Mouse (Mus musculus) cortical plate, adult 2 months (tissue): ENCODE measurements around the gene Fam227b. TPM values are rescaled to one million over a fixed set of nuclear protein-coding genes. Genes with fewer than 3 reads are reported as not detected.

ENCODE experiments used
- H3K27ac ChIP-seq: fragments of 200-500 bp; 2 replicates; pipeline ENCODE4 v1.5.1; 2012; ENCODE audit warnings: low read length, control low read depth, inconsistent platforms; ENCODE audit not compliant: insufficient read depth
- H3K4me1 ChIP-seq: fragments of 200-500 bp; 2 replicates; pipeline ENCODE4 v1.6.1; 2011; ENCODE audit warnings: low read length; ENCODE audit not compliant: control insufficient read depth, insufficient read depth
- H3K4me3 ChIP-seq: fragments of 200-500 bp; 2 replicates; pipeline ENCODE4 v1.5.1; 2011; ENCODE audit warnings: mild to moderate bottlenecking, low read length, control low read depth; ENCODE audit not compliant: insufficient read depth
- CTCF ChIP-seq: fragments of 200-500 bp; IDR thresholded peaks from 2 replicates; pipeline ENCODE4 v1.5.1; 2011; ENCODE audit warnings: mild to moderate bottlenecking, control low read depth, low read length; ENCODE audit not compliant: insufficient read depth; ENCODE audit errors: extremely low read depth
- POLR2A ChIP-seq: fragments of 200-500 bp; IDR thresholded peaks from 2 replicates; pipeline ENCODE4 v1.6.1; 2011; ENCODE audit warnings: mild to moderate bottlenecking, low read length, control low read depth; ENCODE audit not compliant: insufficient read depth; ENCODE audit errors: extremely low read depth
- polyA plus RNA-seq: library from polyadenylated mRNA; depleted of rRNA; stranded (reverse); fragments of >200 nt; gene quantifications from 2 replicates; pipeline ENCODE4 v1.2.3, GENCODE M21; 2012

Gene Fam227b
- polyA plus RNA-seq, 1 experiment, result 0.06 TPM

- H3K4me3 ChIP-seq, result no peak overlapping the region
- H3K4me1 ChIP-seq, result no peaks in the 10 kb centered on the region
- TF ChIP-seq POLR2A (no peak), CTCF (no peak)
- no peak overlapping the region for H3K27ac ChIP-seq
These were observed 135.9 kb downstream of the Fam227b start for GRCm38 (mm10) chr2:126015763-126016473.

- no peak for TF ChIP-seq POLR2A
- TF ChIP-seq CTCF, result no peak
- Histone ChIP-seq H3K27ac (no peak overlapping the region), H3K4me3 (no peak overlapping the region), H3K4me1 (no peaks in the 10 kb centered on the region)
These were observed 136.7 kb downstream of the Fam227b start for GRCm38 (mm10) chr2:126014989-126015710.

GRCm38 (mm10) chr2:126006742-126007141, 145.1 kb downstream of the Fam227b start:
- no peak for TF ChIP-seq POLR2A
- TF ChIP-seq CTCF, result no peak
- H3K4me1 ChIP-seq, result no peaks in the 10 kb centered on the region

GRCm38 (mm10) chr2:126006088-126006487, 145.7 kb downstream of the Fam227b start:
- TF ChIP-seq POLR2A, result no peak
- TF ChIP-seq CTCF, result peak; percentile 59
- Histone ChIP-seq H3K4me1 (no peaks in the 10 kb centered on the region), H3K27ac (no peak overlapping the region), H3K4me3 (no peak overlapping the region)

More at GRCm38 (mm10) chr2:126006742-126007141, 145.1 kb downstream of the Fam227b start:
- no peak overlapping the region for H3K4me3 ChIP-seq
- H3K27ac ChIP-seq, result no peak overlapping the region

- Histone ChIP-seq H3K27ac (no peak overlapping the region), H3K4me1 (no peaks in the 10 kb centered on the region), H3K4me3 (no peak overlapping the region)
- no peak for TF ChIP-seq POLR2A
- no peak for TF ChIP-seq CTCF
These were observed 149.5 kb downstream of the Fam227b start for GRCm38 (mm10) chr2:126002291-126002690.

- H3K27ac ChIP-seq, result no peak overlapping the region
- no peaks in the 10 kb centered on the region for H3K4me1 ChIP-seq
- no peak overlapping the region for H3K4me3 ChIP-seq
- TF ChIP-seq POLR2A (no peak), CTCF (no peak)
These were observed 175.9 kb downstream of the Fam227b start for GRCm38 (mm10) chr2:125975808-125976345.

GRCm38 (mm10) chr2:125975206-125975605, 176.6 kb downstream of the Fam227b start:
- H3K4me1 ChIP-seq, result no peaks in the 10 kb centered on the region
- TF ChIP-seq POLR2A (no peak), CTCF (no peak)
- H3K4me3 ChIP-seq, result no peak overlapping the region
- no peak overlapping the region for H3K27ac ChIP-seq

GRCm38 (mm10) chr2:125973207-125973606, 178.6 kb downstream of the Fam227b start:
- Histone ChIP-seq H3K27ac (no peak overlapping the region), H3K4me3 (no peak overlapping the region), H3K4me1 (no peaks in the 10 kb centered on the region)
- TF ChIP-seq POLR2A (no peak), CTCF (no peak)

- no peak overlapping the region for H3K27ac ChIP-seq
- H3K4me1 ChIP-seq, result no peaks in the 10 kb centered on the region
- no peak overlapping the region for H3K4me3 ChIP-seq
- TF ChIP-seq POLR2A (no peak), CTCF (no peak)
These were observed 183.0 kb downstream of the Fam227b start for GRCm38 (mm10) chr2:125968811-125969210.

- Histone ChIP-seq H3K27ac (no peak overlapping the region), H3K4me1 (no peaks in the 10 kb centered on the region), H3K4me3 (no peak overlapping the region)
- TF ChIP-seq POLR2A (no peak), CTCF (no peak)
These were observed 203.6 kb downstream of the Fam227b start for GRCm38 (mm10) chr2:125948195-125948594.
